Mouse (Mus musculus) spleen, embryonic (tissue): ENCODE results near the gene Cwc22.
"Not testable (repeated sequence)": the region's sequence is repeated elsewhere in the genome, so short reads cannot be mapped to it uniquely, and the experiment has no call there.

Experiments
- CTCF ChIA-PET: fragments of 350-600 bp; sonication (Branson Sonifier 250); formaldehyde crosslinking; loops from one replicate; lab custom pipeline; 2022; lab: Charles Lee

Gene Cwc22

GRCm38 (mm10) chr2:77897988-77898387 lies 48.2 kb downstream of the Cwc22 start:
- CTCF ChIA-PET, result no interaction called here

DNA sequence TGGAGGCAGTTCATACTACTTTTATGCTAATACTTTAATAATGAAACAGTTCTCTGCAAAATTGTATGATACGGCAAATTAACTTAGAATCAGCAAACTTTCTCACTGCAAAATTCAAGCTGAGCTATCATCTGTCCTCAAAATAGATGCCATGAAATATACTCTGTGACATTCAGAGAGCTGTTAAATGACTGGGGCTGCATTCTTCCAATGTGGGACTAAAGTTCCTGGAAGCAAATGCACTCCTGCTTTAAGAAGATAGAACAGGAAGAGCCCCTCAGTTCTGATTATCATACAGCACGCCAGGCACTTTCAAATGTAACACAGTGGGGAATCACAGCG lies 48.6 kb downstream of the Cwc22 start:
- CTCF ChIA-PET, result no interaction called here

- CTCF ChIA-PET, result no interaction called here
These were observed 49.2 kb downstream of the Cwc22 start for GRCm38 (mm10) chr2:77896843-77897557.

DNA sequence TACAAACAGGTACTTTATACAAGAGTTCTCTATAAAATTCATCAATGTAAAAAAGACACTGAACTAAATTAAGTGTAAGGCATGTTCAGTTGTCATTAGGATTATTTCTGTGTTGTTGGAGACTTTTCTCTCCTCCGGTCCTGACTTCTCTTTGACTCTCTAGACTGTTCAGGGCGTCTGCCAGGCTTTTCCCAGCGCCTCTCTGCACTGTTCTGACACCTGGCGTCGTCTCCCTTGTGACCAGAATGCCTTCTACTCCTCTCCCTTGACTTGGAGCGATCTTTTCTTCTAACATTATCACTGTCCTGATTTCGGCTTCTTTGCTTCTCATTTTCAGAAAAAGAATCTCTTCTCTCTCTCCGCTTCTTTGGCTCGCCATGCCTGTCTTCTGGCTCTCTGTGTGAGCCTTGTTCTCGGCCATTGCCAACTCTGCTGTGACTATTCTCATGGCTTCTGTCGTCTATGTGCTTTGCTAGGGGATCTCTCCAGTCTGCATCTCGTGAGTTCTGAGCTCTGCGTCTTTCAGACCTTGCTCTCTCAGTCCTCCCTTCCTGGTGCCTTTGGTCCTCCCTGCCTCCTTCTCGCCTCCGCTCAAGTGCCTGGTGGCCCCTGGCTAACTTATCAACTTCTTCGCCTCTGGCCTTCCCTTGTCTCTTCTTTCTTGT lies 50.1 kb downstream of the Cwc22 start:
- CTCF ChIA-PET, result not testable (repeated sequence)

DNA sequence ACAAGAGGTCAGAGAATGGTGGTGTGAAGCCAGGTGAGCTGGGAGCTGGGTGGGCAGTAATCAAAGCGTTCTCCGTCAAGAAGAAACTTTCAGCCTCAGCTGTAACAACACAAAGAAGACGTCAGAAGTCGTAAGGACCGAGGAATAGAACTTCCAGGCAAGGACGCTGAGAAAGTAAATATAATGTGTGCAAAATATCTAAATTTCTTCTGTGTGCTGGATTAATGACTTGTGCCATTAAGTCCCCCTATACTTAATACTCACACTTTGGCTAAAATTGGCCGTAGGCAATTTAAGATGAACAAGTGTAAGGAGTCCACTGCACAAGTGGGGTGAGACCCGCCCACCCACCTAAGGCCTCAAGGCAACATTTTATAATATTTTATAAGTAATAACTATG lies 51.3 kb downstream of the Cwc22 start:
- CTCF ChIA-PET, result no interaction called here

DNA sequence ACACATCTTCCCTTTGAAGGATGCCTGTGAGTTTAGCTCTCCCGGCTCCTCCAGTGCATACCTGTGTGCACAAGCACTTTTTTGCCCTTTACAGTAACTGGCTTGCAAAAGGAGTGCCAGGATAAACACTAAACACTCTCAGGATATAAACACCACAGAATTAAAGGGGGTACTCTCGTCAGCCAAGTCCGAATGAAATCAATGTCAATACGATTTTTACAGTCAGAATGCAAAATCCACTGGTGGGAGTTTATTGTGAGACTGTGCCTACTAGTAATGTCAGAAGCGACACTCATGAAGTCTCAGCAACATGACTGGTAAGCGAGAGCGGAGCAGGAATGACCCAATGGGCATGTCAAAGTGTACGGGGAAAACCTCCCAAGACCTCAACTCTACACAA lies 52.7 kb downstream of the Cwc22 start:
- CTCF ChIA-PET, result no interaction called here

GRCm38 (mm10) chr2:77892573-77892972 lies 53.6 kb downstream of the Cwc22 start:
- CTCF ChIA-PET, result no interaction called here

DNA sequence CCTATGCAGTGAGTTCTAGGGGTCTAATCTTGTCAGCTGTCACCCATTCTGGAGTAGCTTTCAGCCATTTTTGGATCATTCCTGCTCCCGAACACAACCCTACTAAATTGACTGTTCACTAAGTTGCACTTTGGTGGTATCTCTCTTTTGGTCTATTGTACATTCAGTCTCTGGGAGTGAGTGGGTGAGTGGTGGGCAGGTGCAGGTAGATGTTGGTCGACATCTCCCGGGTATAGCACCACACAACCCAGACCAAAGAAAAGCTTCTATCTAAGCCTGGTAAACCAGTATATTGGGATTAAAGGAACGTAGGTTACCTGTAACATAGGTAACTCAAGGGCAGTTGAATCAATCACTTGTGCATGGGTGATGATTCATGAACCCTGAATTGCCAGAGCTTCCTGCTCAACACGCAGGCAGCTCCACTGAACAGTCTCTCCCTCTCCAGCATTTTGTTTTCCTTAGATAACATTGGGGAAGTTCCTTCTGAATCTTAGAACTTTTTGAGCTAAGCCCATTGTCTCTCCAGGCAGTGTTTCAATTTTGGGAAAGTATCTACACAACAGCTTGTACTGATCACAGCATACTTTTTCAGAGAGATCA lies 55.2 kb downstream of the Cwc22 start:
- CTCF ChIA-PET, result no interaction called here

GRCm38 (mm10) chr2:77889949-77890348 lies 56.2 kb downstream of the Cwc22 start:
- CTCF ChIA-PET, result no interaction called here

DNA sequence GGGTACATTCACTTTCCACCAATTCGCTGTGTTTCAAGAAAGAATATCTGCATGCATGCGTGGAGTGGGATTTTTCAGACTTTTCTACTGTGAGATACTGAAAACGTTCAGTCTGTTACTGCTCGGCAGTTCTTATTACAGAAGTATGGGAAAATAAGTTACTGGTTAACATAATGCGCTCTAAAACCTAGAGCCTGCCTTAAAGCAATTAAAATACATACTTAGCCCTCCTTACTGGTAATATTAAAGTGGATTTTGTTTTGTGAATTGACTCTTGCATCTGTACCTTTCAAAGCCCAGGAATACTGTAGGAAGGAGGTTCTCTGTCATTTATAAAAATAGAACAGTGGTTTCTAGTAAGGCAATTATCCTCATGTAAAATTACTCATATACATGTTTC lies 56.8 kb downstream of the Cwc22 start:
- CTCF ChIA-PET, result no interaction called here

- CTCF ChIA-PET, result no interaction called here
These were observed 57.3 kb downstream of the Cwc22 start for GRCm38 (mm10) chr2:77888826-77889225.

- CTCF ChIA-PET, result no interaction called here
These were observed 58.1 kb downstream of the Cwc22 start for GRCm38 (mm10) chr2:77888056-77888455.

DNA sequence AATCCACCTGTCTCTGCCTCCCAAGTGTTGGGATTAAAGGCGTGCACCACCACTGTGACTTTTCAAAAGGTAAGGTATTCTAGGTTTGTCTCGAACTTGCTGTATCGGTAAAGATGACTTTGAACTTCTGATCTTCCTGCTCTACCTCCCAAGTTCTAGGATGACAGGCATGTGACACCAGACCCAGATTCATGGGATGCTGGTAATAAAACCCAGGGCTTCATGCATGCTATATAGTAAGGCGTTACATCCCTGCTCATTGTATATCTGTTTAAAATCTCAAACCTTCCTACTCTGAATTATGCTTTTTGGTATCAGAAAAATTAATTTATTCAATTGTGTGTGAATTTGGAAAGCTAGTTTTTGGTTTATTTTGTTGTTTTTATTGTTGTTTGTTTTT lies 59.0 kb downstream of the Cwc22 start:
- CTCF ChIA-PET, result no interaction called here

DNA sequence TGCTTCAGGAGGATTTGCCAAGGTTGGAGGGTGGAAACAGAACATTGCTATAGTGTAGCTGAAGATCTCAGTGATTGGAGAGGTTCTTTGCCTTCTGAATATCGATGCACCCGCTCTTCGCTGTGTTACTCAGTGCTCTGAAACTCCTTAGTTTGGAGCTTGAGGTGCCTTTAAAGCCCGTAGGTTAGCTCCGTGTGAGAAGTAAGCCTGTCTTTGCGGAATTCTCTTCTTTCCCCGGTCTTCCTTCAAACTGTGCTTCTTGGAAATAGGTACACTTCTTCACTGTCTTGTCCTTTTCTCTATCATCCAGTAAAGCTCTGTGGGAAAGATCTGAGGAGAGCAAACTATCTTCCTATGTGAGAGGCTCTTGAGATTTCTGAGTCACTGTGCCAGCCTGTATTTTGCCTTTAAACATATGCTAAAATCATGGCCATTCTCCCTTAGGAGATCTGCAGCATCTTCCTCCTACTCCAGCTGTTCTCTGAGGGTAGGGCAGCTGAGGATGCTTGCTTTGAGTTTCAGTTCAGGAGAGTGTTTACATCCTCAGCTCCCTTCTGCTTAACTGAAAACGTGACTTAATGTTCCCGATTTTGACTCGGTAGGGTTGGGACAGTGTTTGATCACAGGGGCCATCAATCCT lies 60.6 kb downstream of the Cwc22 start:
- CTCF ChIA-PET, result no interaction called here

- CTCF ChIA-PET, result no interaction called here
These were observed 61.1 kb downstream of the Cwc22 start for GRCm38 (mm10) chr2:77885036-77885435.

DNA sequence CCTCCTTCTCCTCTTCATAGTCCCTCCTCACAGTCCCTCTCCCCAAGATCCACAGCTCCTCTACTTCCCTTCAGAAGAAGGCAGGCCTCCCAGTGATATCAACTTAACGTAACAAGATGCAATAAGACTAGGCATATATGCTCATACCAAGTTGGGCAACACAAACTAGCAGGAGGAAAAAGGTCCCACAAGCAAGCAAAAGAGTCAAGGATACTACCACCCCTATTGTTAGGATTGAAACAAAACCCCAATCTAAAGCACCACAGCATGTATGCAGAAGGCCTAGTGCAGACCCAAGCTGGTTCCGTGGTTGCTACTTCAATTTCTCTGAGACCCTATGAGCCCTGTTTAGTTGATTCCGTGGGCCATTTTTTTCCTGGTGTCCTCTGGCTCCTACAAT lies 61.7 kb downstream of the Cwc22 start:
- CTCF ChIA-PET, result no interaction called here

DNA sequence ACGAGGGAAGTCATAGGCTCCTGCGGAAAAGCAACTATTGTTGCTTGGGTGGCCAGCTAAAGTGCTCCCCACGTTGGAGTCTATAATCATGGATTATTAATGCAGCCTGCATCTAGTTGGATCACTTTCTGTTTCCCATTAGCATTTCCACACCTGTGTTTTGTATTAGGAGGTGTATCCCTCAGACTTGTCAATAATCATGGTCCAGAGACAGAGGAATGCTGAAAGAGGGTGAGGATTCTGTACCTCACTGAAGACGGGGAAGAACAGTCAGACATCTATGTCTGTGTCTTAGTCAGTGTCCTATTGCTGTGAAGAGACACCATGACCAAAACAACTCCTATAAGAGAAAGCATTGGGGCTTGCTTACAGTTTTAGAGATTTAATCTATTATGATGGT lies 63.2 kb downstream of the Cwc22 start:
- CTCF ChIA-PET, result no interaction called here

DNA sequence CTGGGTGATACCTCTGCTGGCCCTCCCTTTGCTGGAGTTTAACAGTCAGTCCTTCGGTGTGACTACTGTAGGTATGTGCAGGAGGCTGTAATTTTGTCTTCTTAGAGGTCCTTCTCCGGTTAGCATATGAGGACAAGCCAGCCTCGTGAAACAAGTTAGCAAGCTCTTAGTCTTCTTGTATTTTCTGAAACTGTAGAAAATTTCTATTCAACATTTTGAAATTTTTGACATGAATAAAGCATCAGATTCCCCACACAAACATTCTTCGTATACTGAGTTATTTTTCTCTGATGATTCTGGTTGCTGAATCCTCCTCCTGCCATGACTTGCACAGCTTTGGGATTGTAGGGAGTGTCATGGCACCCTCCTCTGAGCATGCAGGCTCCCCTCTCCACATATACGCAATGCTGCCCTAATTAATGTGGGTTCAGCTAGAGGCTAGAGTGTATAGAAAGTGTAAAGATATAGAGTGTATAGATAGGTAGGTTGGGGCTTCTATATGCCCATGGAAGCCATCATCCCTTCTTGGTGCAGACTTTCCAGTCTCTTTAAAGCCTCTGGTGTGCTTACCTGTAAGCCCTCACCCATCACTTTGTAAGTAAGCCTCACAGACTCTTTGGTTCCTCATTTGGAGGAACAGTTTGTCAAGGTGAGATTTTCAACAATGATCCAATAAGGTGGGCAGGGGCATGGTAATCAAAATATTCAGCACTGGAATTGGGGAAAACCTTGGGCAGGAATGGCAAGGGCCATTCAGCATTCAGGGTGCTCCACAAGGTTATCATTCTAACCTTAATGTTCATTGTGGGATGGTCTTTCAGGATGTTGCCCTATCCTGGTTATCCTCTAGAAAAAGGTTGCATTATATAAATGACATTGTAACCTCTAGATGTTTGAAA lies 64.6 kb downstream of the Cwc22 start:
- CTCF ChIA-PET, result interaction anchor here (0.7 kb wide), 1 partner anchor 855 kb away, joined by 3 read pairs; no protein-coding TSS in a partner anchor

DNA sequence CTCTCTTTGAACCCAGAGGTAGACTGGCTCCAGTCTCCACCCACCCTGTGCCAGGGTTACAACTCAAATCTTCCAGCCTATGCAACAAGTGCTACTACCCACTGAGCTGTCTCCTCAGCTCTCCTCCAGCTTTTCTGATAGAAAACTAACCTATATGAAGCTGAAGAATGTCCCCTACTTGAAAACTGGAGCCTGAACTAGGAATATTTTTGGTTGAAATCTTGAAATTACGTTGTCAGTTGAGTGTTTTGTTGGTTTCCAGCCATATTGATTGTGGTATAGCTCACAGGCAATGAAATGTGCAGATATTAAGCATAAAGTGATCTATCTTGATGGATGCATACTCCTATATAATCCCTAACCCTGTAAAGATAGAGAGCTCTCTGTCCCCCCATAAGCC lies 65.8 kb downstream of the Cwc22 start:
- CTCF ChIA-PET, result no interaction called here

DNA sequence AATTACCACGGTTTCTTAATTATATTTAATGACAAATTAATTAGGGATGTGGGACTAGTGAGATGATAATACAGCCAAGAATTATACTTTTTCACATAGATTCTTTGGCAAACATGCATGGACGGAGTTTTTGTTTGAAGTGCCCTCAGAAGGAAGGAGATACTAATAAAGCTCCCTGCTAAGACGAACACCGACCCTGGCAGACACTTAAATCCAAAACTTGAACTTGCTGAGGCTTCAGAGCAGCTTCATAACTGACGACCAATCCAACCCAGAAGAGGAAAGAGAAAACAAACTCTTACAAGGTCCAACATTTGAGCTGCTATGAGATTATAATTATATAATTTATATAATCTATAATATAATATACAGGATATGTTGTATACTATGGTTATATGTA lies 66.4 kb downstream of the Cwc22 start:
- CTCF ChIA-PET, result no interaction called here

DNA sequence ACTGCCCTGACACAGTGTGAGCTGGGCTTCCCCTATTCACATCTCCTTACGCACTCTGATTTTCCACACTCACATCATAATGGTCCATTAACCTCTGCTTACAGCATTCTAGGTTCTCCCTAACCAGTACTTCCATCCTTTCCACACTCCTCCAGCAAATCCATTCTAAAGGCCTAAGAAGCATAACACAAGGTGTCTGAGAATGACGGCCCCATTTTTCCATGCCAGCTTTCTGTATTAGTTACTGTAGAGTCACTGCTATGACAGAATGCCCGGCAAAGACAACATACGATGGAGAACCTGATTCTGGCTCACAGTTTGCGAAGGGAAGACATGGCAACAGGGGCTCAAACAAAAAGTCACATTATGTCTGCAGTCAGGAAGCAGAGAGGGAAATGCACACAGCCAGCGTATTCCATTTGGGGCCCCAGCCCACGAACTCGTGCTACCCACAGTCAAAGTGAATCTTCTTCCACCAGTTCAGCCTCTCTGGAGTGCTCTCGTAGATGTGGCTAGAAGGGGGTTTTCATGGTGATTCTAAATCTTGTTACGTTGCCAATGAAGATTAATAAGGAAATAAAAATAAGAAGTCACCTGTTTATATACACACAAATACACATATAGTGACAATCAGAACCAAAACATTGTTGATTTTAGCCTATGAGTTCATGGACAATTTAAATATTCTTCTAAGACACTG lies 68.9 kb downstream of the Cwc22 start:
- CTCF ChIA-PET, result no interaction called here
